Mouse (Mus musculus) thymus, adult 2 months (tissue): Measurements from ENCODE around the gene Hdac4. TPM values are rescaled to one million over a fixed set of nuclear protein-coding genes. Genes with fewer than 3 reads are reported as not detected.

ENCODE experiments used
- DNase-seq: peaks from one replicate; pipeline ENCODE4 v3.0.0; 2021
- H3K27ac ChIP-seq: fragments of 200-500 bp; 2 replicates; pipeline ENCODE4 v1.5.1; 2012; ENCODE audit warnings: low read length, control low read depth; ENCODE audit not compliant: control insufficient read depth, insufficient read depth
- H3K27me3 ChIP-seq: fragments of 200-500 bp; 2 replicates; pipeline ENCODE4 v1.6.1; 2012; ENCODE audit warnings: mild to moderate bottlenecking, low read length, moderate library complexity, mixed read lengths; ENCODE audit not compliant: control insufficient read depth, insufficient read depth
- H3K36me3 ChIP-seq: fragments of 200-500 bp; 2 replicates; pipeline ENCODE4 v1.6.1; 2012; ENCODE audit warnings: mild to moderate bottlenecking, low read length, moderate library complexity; ENCODE audit not compliant: control insufficient read depth, insufficient read depth
- H3K4me1 ChIP-seq: fragments of 200-500 bp; replicated peaks from 2 replicates; pipeline ENCODE4 v1.6.1; 2012; ENCODE audit warnings: low read length; ENCODE audit not compliant: control insufficient read depth, insufficient read depth
- H3K4me3 ChIP-seq: fragments of 200-500 bp; 2 replicates; pipeline ENCODE4 v1.5.1; 2012; ENCODE audit warnings: mild to moderate bottlenecking, low read length, control low read depth, moderate library complexity; ENCODE audit not compliant: control insufficient read depth, insufficient read depth
- CTCF ChIP-seq: fragments of 200-500 bp; IDR thresholded peaks from 2 replicates; pipeline ENCODE4 v1.5.1; 2012; ENCODE audit warnings: mild to moderate bottlenecking, control low read depth, low read length, moderate library complexity, borderline replicate concordance; ENCODE audit not compliant: control insufficient read depth, poor library complexity, insufficient read depth; ENCODE audit errors: extremely low read depth
- POLR2A ChIP-seq: fragments of 200-500 bp; IDR thresholded peaks from 2 replicates; pipeline ENCODE4 v1.6.1; 2012; ENCODE audit warnings: mild to moderate bottlenecking, low read length, control low read depth, moderate library complexity; ENCODE audit not compliant: control insufficient read depth, poor library complexity, insufficient read depth; ENCODE audit errors: extremely low read depth
- WGBS: fragments of 180-500 bp; shearing (Covaris S2); methylation state at CpG from one replicate; pipeline ENCODE4 v1.1.7; 2018; 5-methylcytosine and 5-hydroxymethylcytosine counted together
- polyA plus RNA-seq: library from polyadenylated mRNA; depleted of rRNA; stranded (reverse); fragments of >200 nt; gene quantifications from 2 replicates; pipeline ENCODE4 v1.2.3, GENCODE M21; 2012

The Hdac4 gene
- polyA plus RNA-seq, 1 experiment: 33.2 TPM

DNA sequence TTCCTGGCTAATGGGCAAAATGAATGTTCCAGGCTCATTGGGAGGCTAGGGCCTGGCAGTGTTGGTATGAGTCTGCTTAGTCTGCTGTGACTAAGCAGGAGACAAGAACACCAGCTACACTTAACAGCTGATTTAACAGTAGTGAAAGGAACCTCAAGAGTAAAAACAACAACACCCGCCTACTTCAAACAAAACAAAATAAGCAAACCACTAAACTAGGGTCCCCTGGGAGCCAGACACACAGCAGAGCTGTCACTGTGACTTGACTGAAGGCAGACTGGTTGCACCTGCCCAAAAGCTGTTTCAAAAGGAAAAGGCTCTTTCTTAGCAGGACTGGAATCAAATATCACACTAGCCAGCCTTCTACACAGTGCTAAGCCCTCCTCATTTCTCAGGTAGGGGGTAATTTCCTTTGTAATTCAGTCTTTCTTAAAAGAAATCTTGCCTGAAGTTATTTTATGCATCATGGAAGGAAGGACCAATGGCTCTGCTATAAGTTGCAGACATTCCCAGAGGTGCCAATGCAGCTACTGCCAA, 109.2 kb downstream of the Hdac4 start:
- H3K4me1 ChIP-seq: peaks cover 25% of the 10 kb centered on the region
- H3K4me3 ChIP-seq: no peak overlapping the region
- DNase-seq: no peak
- H3K36me3 ChIP-seq: no peaks in the 10 kb centered on the region
- no peak overlapping the region for H3K27ac ChIP-seq
- no peak for TF ChIP-seq POLR2A
- H3K27me3 ChIP-seq: no peaks in the 10 kb centered on the region
- WGBS: 26% methylated on average over 1 of the region's 1 CpGs

GRCm38 (mm10) chr1:92084738-92085137, 110.8 kb downstream of the Hdac4 start:
- WGBS: 93% methylated on average over 2 of the region's 2 CpGs
- no peak overlapping the region for H3K27ac ChIP-seq
- no peak overlapping the region for H3K4me3 ChIP-seq
- H3K27me3 ChIP-seq: no peaks in the 10 kb centered on the region
- TF ChIP-seq POLR2A (no peak), CTCF (no peak)
- peaks cover 35% of the 10 kb centered on the region for H3K4me1 ChIP-seq
- no peaks in the 10 kb centered on the region for H3K36me3 ChIP-seq
- no peak for DNase-seq

DNA sequence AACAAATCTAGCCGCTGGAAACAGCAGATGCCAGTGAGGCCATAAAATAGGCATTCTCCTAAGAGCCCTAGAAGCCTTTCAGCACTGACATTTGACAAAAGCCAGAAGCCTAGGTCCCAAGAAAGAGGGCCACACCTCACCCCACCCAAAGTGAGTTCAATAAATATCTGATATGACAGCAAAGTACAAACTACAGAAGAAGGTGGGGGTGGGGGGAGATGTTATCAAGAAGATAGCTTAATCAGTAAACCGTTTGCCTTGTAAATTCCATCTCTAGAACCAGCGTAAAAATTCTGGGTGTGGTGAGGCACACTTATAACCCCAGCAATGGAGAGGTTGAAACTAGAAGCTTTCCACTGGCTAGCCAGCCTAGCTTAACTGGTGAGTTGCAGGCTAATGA, 111.5 kb downstream of the Hdac4 start:
- H3K27ac ChIP-seq: no peak overlapping the region
- no peak for DNase-seq
- H3K27me3 ChIP-seq: no peaks in the 10 kb centered on the region
- H3K4me1 ChIP-seq: peaks cover 40% of the 10 kb centered on the region
- H3K4me3 ChIP-seq: no peak overlapping the region
- WGBS: 63% methylated on average over 3 of the region's 3 CpGs
- H3K36me3 ChIP-seq: no peaks in the 10 kb centered on the region
- TF ChIP-seq CTCF: no peak
- TF ChIP-seq POLR2A: no peak

DNA sequence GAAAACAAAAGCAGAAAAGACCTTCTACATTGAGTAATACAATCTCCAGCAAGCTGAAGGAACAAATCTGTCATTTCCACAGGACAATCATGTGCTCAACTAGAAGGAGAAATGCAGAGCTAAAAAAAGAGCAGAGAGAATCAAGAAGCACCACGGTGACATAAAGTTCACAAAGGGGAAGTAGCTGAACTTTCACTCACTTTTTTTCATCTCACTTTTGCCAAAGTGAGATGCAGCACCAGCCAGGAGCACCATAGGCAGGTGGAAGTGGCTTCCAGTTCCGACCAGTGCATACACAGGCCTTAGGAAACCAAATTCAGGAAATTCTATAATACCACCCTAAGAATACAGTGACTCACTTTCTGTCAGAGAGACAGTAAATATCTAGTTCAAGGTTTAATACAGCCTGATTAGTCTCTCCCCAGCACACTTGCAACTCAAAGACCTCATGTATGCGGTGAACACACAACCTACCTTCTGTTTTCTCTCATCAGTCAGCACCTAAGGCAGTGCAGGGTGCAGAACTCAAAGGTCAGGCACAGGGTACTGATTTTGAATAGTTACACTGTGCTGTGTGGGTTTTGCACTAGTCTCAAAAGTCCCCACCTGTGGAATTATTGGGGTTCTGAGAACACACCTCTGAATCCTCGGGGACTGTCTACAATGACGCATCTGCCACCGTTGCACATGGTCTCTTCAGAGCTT, 112.5 kb downstream of the Hdac4 start:
- TF ChIP-seq CTCF (no peak), POLR2A (no peak)
- Histone ChIP-seq H3K4me1 (peaks cover 43% of the 10 kb centered on the region), H3K27ac (no peak overlapping the region), H3K4me3 (no peak overlapping the region), H3K27me3 (no peaks in the 10 kb centered on the region), H3K36me3 (no peaks in the 10 kb centered on the region)
- DNase-seq: no peak
- 56% methylated on average over 6 of the region's 6 CpGs for WGBS

DNA sequence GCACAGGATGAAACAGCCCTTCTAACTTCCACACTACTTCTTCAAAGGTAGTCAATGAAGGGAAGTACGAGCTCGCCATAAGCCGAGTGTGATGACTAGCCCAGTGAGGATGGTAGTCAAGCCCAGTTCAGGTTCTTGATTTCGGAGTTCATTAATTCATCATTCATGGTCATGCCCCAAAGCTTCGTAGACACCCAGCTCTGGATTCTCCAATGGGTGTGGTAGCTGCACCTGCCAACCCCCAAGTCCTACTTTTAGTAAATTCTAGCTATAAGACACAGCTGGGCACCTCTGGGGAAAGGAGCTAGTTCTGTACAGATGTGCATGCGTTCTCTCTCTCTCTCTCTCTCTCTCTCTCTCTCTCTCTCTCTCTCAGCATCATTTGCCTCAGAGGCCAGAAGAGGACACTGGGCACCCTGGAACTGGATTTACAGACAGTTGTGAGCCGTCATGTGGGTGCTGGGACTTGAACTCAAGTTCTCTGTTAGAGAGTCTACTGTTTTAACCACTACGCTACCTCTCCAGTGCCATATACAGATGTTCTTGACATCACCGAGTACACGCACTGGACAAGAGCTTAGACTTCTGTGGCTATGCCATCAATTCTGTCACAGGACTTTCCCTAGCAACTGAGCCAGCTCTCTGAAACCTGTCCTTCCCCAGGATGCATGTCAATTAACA, 113.2 kb downstream of the Hdac4 start:
- no peak overlapping the region for H3K4me3 ChIP-seq
- DNase-seq: no peak
- TF ChIP-seq CTCF (no peak), POLR2A (no peak)
- H3K4me1 ChIP-seq: peaks cover 43% of the 10 kb centered on the region
- H3K27me3 ChIP-seq: no peaks in the 10 kb centered on the region
- no peak overlapping the region for H3K27ac ChIP-seq
- 70% methylated on average over 10 of the region's 10 CpGs for WGBS
- no peaks in the 10 kb centered on the region for H3K36me3 ChIP-seq

- Histone ChIP-seq H3K27me3 (no peaks in the 10 kb centered on the region), H3K4me1 (peaks cover 36% of the 10 kb centered on the region), H3K27ac (no peak overlapping the region), H3K4me3 (no peak overlapping the region), H3K36me3 (no peaks in the 10 kb centered on the region)
- DNase-seq: peak; percentile 85
- TF ChIP-seq CTCF: 0 out of 2 replicates have a peak, but pooled peaks have one; percentile 21
- no peak for TF ChIP-seq POLR2A
- 9% methylated on average over 11 of the region's 11 CpGs for WGBS
Observed at GRCm38 (mm10) chr1:92079982-92080537, 115.4 kb downstream of the Hdac4 start.

DNA sequence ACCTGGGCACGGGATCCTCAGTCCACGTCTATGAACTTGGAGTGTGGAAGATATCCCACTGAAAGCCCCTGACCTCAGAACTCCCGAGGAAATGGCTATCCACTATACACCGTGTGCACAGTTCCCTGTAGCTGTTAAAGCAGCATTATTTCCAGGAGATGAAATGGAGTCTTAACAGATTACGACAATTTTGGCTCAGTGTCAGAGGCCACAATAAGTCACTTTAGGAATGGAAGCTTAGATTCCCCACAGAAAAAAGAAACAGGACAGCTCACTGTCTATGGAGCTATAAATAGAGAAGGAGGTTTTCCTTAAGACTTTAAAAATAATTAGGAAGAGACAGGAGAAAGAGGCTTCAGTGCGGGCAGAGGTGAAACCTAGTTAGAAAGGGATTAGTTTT, 120.2 kb downstream of the Hdac4 start:
- DNase-seq: no peak
- Histone ChIP-seq H3K4me1 (peaks cover 16% of the 10 kb centered on the region), H3K27ac (no peak overlapping the region), H3K4me3 (no peak overlapping the region), H3K27me3 (no peaks in the 10 kb centered on the region), H3K36me3 (no peaks in the 10 kb centered on the region)
- WGBS: 86% methylated on average over 6 of the region's 6 CpGs
- TF ChIP-seq CTCF (no peak), POLR2A (no peak)
